Mouse (Mus musculus) intestine, embryonic 14.5 days (tissue): ENCODE data around the gene Pnp. TPM values are rescaled to one million over a fixed set of nuclear protein-coding genes. Genes with fewer than 3 reads are reported as not detected.
"Not testable (repeated sequence)": the region's sequence is repeated elsewhere in the genome, so short reads cannot be mapped to it uniquely, and the experiment has no call there.

Experiments used
- ATAC-seq: fragments of 200-750 bp; cut with Nextera tagmentation; replicated peaks from 2 replicates; pipeline ENCODE4 v1.8.0; 2017; ENCODE audit warnings: low read depth, moderate number of reproducible peaks, moderate TSS enrichment, moderate library complexity; ENCODE audit not compliant: low FRiP score, low TSS enrichment
- DNase-seq: peaks from one replicate; pipeline ENCODE4 v3.0.0-alpha.2; 2018; ENCODE audit warnings: low spot score
- H3K27ac ChIP-seq: fragments of 300-500 bp; sonication (generic); 2 replicates; pipeline ENCODE4 v1.5.1; 2014; ENCODE audit warnings: low read depth, mild to moderate bottlenecking, control low read depth
- H3K27me3 ChIP-seq: fragments of 300-500 bp; sonication (generic); replicated peaks from 2 replicates; pipeline ENCODE4 v1.6.1; 2014; ENCODE audit warnings: low read length, control low read depth; ENCODE audit not compliant: control insufficient read depth, insufficient read depth
- H3K36me3 ChIP-seq: fragments of 300-500 bp; sonication (generic); 2 replicates; pipeline ENCODE4 v1.6.1; 2014; ENCODE audit warnings: low read length, control low read depth; ENCODE audit not compliant: control insufficient read depth, insufficient read depth
- H3K4me1 ChIP-seq: fragments of 300-500 bp; sonication (generic); replicated peaks from 2 replicates; pipeline ENCODE4 v1.6.1; 2014; ENCODE audit warnings: low read length, control low read depth, mixed read lengths; ENCODE audit not compliant: control insufficient read depth, insufficient read depth
- H3K4me2 ChIP-seq: fragments of 300-500 bp; sonication (generic); 2 replicates; pipeline ENCODE4 v1.6.1; 2014; ENCODE audit warnings: low read length
- H3K4me3 ChIP-seq: fragments of 300-500 bp; sonication (generic); 2 replicates; pipeline ENCODE4 v1.5.1; 2014; ENCODE audit warnings: low read depth, low read length, control low read depth, mixed read lengths
- H3K9ac ChIP-seq: fragments of 300-500 bp; sonication (generic); 2 replicates; pipeline ENCODE4 v1.6.1; 2014; ENCODE audit warnings: mild to moderate bottlenecking, low read length
- H3K9me3 ChIP-seq: fragments of 300-500 bp; sonication (generic); 2 replicates; pipeline ENCODE4 v1.6.1; 2016; ENCODE audit warnings: low read length, control low read depth; ENCODE audit not compliant: control insufficient read depth
- WGBS: fragments of 180-500 bp; shearing (Covaris S2); extraction: QIAGEN DNeasy Blood & Tissue Kit; methylation state at CpG from one replicate; pipeline ENCODE4 v1.1.7; 2014; 5-methylcytosine and 5-hydroxymethylcytosine counted together
- polyA plus RNA-seq: library from polyadenylated mRNA; unstranded; fragments of >200 nt; fragmentation: Nextera tagmentation; extraction: Ambion mirVana; gene quantifications from 2 replicates; pipeline ENCODE4 v1.2.1, GENCODE M21; 2014

Gene Pnp
- polyA plus RNA-seq, 1 experiment from 2014 or later: 75.2 TPM

GRCm38 (mm10) chr14:50897374-50897765 is 33.5 kb upstream of the Pnp start, which contains the start of gene Klhl33:
Klhl33 (minus strand) TSS chr14:50897507.
- no peak for DNase-seq

GRCm38 (mm10) chr14:50897992-50898391 is 32.9 kb upstream of the Pnp start:
- not testable (repeated sequence) for H3K4me1 ChIP-seq, H3K27me3 ChIP-seq, H3K4me3 ChIP-seq, H3K4me2 ChIP-seq, ATAC-seq, H3K36me3 ChIP-seq, H3K27ac ChIP-seq, H3K9me3 ChIP-seq, H3K9ac ChIP-seq, DNase-seq
- 86% methylated on average over 2 of the region's 2 CpGs for WGBS

More at GRCm38 (mm10) chr14:50897374-50897765, 33.5 kb upstream of the Pnp start, which contains the start of gene Klhl33:
- no peak for ATAC-seq
- Histone ChIP-seq H3K4me3 (peak within 1 kb of the TSS; percentile 38), H3K9me3 (no peaks in the 10 kb centered on the region), H3K9ac (peak within 1 kb of the TSS; percentile 45; the same call in 1 of the 2 replicates), H3K4me1 (0 out of 2 replicates have a peak, but pooled peaks cover 4% of the 10 kb centered on the region), H3K4me2 (peak within 1 kb of the TSS; percentile 83), H3K27me3 (no peaks in the 10 kb centered on the region), H3K36me3 (no peaks in the 10 kb centered on the region), H3K27ac (no peak within 1 kb of the TSS)
- 64% methylated on average over 7 of the region's 7 CpGs for WGBS

GRCm38 (mm10) chr14:50903973-50904827 is 26.7 kb upstream of the Pnp start:
- ATAC-seq (peak; percentile 85), DNase-seq (peak; percentile 79)
- peak overlapping the region; percentile 66 for H3K4me2 ChIP-seq
- H3K36me3 ChIP-seq: no peaks in the 10 kb centered on the region
- H3K9me3 ChIP-seq: no peaks in the 10 kb centered on the region
- H3K4me3 ChIP-seq: peak overlapping the region; percentile 39
- H3K27me3 ChIP-seq: no peaks in the 10 kb centered on the region
- 5% methylated on average over 26 of the region's 26 CpGs for WGBS
- no peaks in the 10 kb centered on the region for H3K4me1 ChIP-seq
- no peak overlapping the region for H3K27ac ChIP-seq
- peak overlapping the region; percentile 37; the same call in 1 of the 2 replicates for H3K9ac ChIP-seq

GRCm38 (mm10) chr14:50904828-50905129 is 26.1 kb upstream of the Pnp start:
- Histone ChIP-seq H3K36me3 (no peaks in the 10 kb centered on the region), H3K9ac (no peak overlapping the region), H3K27me3 (no peaks in the 10 kb centered on the region), H3K9me3 (no peaks in the 10 kb centered on the region), H3K4me2 (no peak overlapping the region), H3K4me1 (no peaks in the 10 kb centered on the region), H3K4me3 (no peak overlapping the region), H3K27ac (no peak overlapping the region)
- WGBS: 80% methylated on average over 4 of the region's 4 CpGs
- DNase-seq (no peak), ATAC-seq (no peak)

GRCm38 (mm10) chr14:50905327-50905726 is 25.6 kb upstream of the Pnp start:
- not testable (repeated sequence) for H3K27ac ChIP-seq, H3K9ac ChIP-seq, ATAC-seq, H3K4me2 ChIP-seq, H3K36me3 ChIP-seq, H3K9me3 ChIP-seq, DNase-seq, H3K4me3 ChIP-seq, H3K27me3 ChIP-seq, H3K4me1 ChIP-seq

GRCm38 (mm10) chr14:50908126-50908525 is 22.8 kb upstream of the Pnp start:
- no peak overlapping the region for H3K4me3 ChIP-seq
- DNase-seq (no peak), ATAC-seq (no peak)
- H3K27me3 ChIP-seq: no peaks in the 10 kb centered on the region
- H3K4me2 ChIP-seq: no peak overlapping the region
- H3K4me1 ChIP-seq: no peaks in the 10 kb centered on the region
- H3K36me3 ChIP-seq: peaks cover 21% of the 10 kb centered on the region
- no peak overlapping the region for H3K9ac ChIP-seq
- WGBS: 70% methylated on average over 4 of the region's 4 CpGs
- H3K9me3 ChIP-seq: no peaks in the 10 kb centered on the region
- no peak overlapping the region for H3K27ac ChIP-seq

- no peak overlapping the region for H3K27ac ChIP-seq
- ATAC-seq (no peak), DNase-seq (no peak)
- no peak overlapping the region for H3K4me3 ChIP-seq
- H3K4me1 ChIP-seq: no peaks in the 10 kb centered on the region
- no peak overlapping the region for H3K9ac ChIP-seq
- peaks cover 50% of the 10 kb centered on the region for H3K36me3 ChIP-seq
- H3K27me3 ChIP-seq: no peaks in the 10 kb centered on the region
- H3K4me2 ChIP-seq: no peak overlapping the region
- no peaks in the 10 kb centered on the region for H3K9me3 ChIP-seq
- WGBS: 55% methylated on average over 3 of the region's 3 CpGs
Measured at GRCm38 (mm10) chr14:50911356-50911755, 19.5 kb upstream of the Pnp start.

GRCm38 (mm10) chr14:50923437-50923836 is 7.4 kb upstream of the Pnp start:
- Histone ChIP-seq H3K4me2 (peak overlapping the region; percentile 91), H3K36me3 (peaks cover 43% of the 10 kb centered on the region), H3K4me3 (peak overlapping the region; percentile 94), H3K9ac (peak overlapping the region; percentile 93)
- H3K9me3 ChIP-seq, H3K4me1 ChIP-seq, H3K27me3 ChIP-seq, DNase-seq, H3K27ac ChIP-seq, ATAC-seq: not testable (repeated sequence)
- WGBS: 81% methylated on average over 1 of the region's 1 CpGs
